Mouse (Mus musculus): ENCODE measurements at regions not wholly inside any gene's neighbourhood (a gene's known extent, or its start where the extent isn't known, plus 50 kb on each side); places are given as distances from the start of the nearest gene placed in this dataset.

GRCm38 (mm10) chr2:135606306-135606705, 52.5 kb upstream of the Plcb4 start:
- DNase-seq (ENCODE audit: low spot score in 2 of 2) = no peak
